19 mouse cellular contexts compared by ENCODE assay signal in the genomic region with DNA sequence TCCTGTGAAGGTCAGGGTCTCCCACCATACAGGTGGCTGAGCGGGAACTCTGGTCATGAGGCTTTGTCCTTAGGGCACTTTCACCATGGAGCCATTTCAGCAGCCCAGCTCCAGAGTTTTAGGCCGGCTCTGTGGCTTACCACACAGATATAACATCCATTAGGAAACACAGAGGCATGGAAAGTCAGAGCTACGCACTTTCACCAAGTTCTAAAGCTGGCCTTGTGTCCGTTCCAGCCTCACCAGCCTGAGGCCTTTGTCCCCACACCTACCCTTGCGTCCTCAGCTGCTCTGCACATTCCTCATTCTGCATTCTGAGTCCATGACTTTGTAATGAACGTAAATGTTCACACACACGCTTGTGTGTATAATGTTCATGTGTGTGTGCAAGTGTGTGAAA. TPM values are rescaled to one million over a fixed set of nuclear protein-coding genes. Genes with fewer than 3 reads are reported as not detected.
"Had no signal": no experiment of that assay in that cellular context is flagged by ENCODE, and none has a peak within 500 bp of the region (broad histone marks: within the 10 kb centered on the region; RNA-seq: fewer than 3 reads in every experiment).

No protein-coding gene starts in this region.

- H3K9me3 ChIP-seq: limb, embryonic 10.5 days; limb, embryonic 13.5 days; midbrain, embryonic 12.5 days; neural tube, embryonic 13.5 days; stomach, embryonic 15.5 days had no signal

- H3K9ac ChIP-seq: limb, embryonic 13.5 days; liver, embryonic 14.5 days; lung, embryonic 14.5 days; midbrain, embryonic 12.5 days; neural tube, embryonic 13.5 days; stomach, embryonic 15.5 days had no signal

- H3K4me1 ChIP-seq: limb, embryonic 13.5 days; midbrain, embryonic 12.5 days; neural tube, embryonic 13.5 days had no signal

- H3K4me2 ChIP-seq: limb, embryonic 13.5 days; lung, embryonic 14.5 days; midbrain, embryonic 12.5 days; neural tube, embryonic 13.5 days; stomach, embryonic 15.5 days had no signal

- H3K27me3 ChIP-seq: limb, embryonic 13.5 days; midbrain, embryonic 12.5 days; neural tube, embryonic 13.5 days; stomach, embryonic 15.5 days had no signal

- H3K4me3 ChIP-seq: limb, embryonic 10.5 days; limb, embryonic 13.5 days; midbrain, embryonic 12.5 days; myocyte; neural tube, embryonic 13.5 days; stomach, embryonic 15.5 days had no signal

- ATAC-seq: lung, postnatal 0 days; midbrain, embryonic 16.5 days had no signal

- H3K27ac ChIP-seq: limb, embryonic 10.5 days; limb, embryonic 13.5 days; liver, embryonic 14.5 days; macrophage; midbrain, embryonic 12.5 days; neural tube, embryonic 13.5 days; stomach, embryonic 15.5 days had no signal

- DNase-seq: kidney, postnatal 10 days; lung, embryonic 14.5 days; retina, postnatal 1 day; right cerebral cortex, postnatal 25 days; spleen, adult 18-20 months; thymus, postnatal 25 days had no signal

RNA-seq across cellular contexts. Expression of a gene that starts 35.8 kb away (rescaled TPM):
- total RNA-seq: megakaryocyte, adult 5-6 weeks; monocyte, adult 5-6 weeks; neutrophil, adult 5-6 weeks had no signal
- polyA plus RNA-seq: limb, embryonic 10.5 days; lung, embryonic 14.5 days; macrophage; myocyte had no signal
